Mouse (Mus musculus): Measurements from ENCODE around the gene Gm26992.

DNA sequence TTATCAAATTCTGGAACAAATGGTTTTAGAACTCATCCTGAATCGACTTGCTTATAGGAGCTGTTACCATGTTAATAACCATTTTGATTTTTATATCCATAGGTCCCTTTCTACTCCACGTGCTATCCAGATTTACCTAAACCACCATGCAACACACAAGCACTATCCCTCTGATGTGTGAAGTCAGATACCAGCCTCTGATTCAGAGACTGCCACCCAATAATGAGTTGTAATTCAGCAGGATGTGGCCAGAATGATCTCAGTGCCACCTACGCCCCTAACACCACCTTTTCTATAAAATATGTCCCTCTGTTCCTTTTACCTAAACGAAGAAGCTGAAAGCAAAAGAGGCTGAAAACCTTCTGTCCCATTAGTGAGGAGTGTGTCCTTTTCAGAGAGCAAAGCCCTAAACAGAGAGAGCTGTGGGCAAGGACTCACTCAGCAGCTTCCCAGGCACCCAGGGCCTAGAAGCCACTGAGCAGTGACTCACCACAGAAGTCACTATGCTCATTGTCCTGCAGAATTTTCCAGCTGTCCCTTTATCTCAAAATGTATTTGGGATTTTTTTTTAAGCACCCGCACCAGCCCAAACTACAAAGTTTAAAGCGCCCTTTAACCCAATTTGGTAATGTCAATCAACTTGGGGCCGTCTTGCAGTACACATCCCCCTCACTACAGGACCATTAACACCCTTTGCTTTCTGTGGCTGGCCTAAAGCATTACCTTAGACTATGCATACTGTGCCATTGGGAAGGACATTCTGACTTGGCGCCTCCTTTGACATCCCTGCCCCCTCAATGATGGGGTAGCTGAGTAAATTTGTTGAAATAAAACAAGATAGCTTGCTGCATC is 87.6 kb downstream of the Gm26992 start:
- TF ChIP-seq CTCF (IDR thresholded peaks at IDR 0.05; ENCODE audit: low read depth) (no peak), EP300 (IDR thresholded peaks at IDR 0.05; ENCODE audit: low read depth) (no peak)
